ENCODE assay signal across 8 mouse cellular contexts in the genomic region with DNA sequence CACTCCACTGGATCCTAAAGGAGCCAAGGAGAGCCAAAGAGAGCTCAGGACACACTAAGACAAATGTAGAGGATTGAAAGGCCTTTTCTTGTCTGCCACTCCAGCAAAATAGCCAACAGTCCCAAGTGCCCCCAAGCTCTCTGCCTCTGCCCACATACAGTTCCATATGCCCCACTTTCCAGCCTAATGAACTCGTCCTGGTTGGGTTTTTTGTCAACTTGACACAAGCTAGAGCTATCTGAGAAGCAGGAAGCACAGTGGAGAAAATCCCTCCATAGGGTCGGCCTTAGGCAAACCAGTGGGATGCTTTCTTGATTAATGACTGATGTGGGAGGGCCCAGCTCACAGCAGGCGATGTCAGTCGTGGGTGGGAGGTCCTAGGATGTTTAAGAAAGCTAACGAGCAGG.
DNase-seq lines count a peak whose midpoint lies in the region; ATAC-seq and TF ChIP-seq lines count a peak whose summit lies in the region.

No protein-coding gene starts in this region.

- H3K4me1 ChIP-seq in heart, embryonic 11.5 days (ENCODE audit: control insufficient read depth, insufficient read depth, low read length), result peaks cover 34% of the 10 kb centered on the region
- peaks cover 14% of the 10 kb centered on the region; the same call in 1 of the 2 replicates for H3K4me1 ChIP-seq in forebrain, postnatal 0 days (ENCODE audit: insufficient read depth)
- peaks cover 55% of the 10 kb centered on the region for H3K4me1 ChIP-seq in midbrain, embryonic 12.5 days

- H3K9ac ChIP-seq in heart, embryonic 11.5 days (ENCODE audit: low read depth, low read length), result peak overlapping the region; percentile 34; the same call in 1 of the 2 replicates
- no peak overlapping the region for H3K9ac ChIP-seq in forebrain, postnatal 0 days
- H3K9ac ChIP-seq in midbrain, embryonic 12.5 days (replicated peaks), result no peak overlapping the region

- WGBS in heart, embryonic 11.5 days (ENCODE audit: insufficient replicate concordance), result 11% methylated on average over 5 of the region's 5 CpGs
- 7% methylated on average over 5 of the region's 5 CpGs for WGBS in forebrain, postnatal 0 days
- WGBS in midbrain, embryonic 12.5 days, result 7% methylated on average over 5 of the region's 5 CpGs

- H3K9me3 ChIP-seq in heart, embryonic 11.5 days (replicated peaks; ENCODE audit: control insufficient read depth, low read length), result no peaks in the 10 kb centered on the region
- no peaks in the 10 kb centered on the region for H3K9me3 ChIP-seq in forebrain, postnatal 0 days (ENCODE audit: low read length)
- H3K9me3 ChIP-seq in midbrain, embryonic 12.5 days, result no peaks in the 10 kb centered on the region

- no peak overlapping the region for H3K4me3 ChIP-seq in heart, embryonic 11.5 days (ENCODE audit: low read depth, low read length)
- H3K4me3 ChIP-seq in forebrain, postnatal 0 days (ENCODE audit: low read depth, low read length), result no peak overlapping the region
- H3K4me3 ChIP-seq in midbrain, embryonic 12.5 days, result no peak overlapping the region

- no peak for TF ChIP-seq CTCF in forebrain, postnatal 0 days (IDR thresholded peaks at IDR 0.05; ENCODE audit: low read depth)

- H3K36me3 ChIP-seq in heart, embryonic 11.5 days (ENCODE audit: control insufficient read depth, insufficient read depth, low read length), result no peaks in the 10 kb centered on the region
- no peaks in the 10 kb centered on the region for H3K36me3 ChIP-seq in forebrain, postnatal 0 days (ENCODE audit: insufficient read depth)
- H3K36me3 ChIP-seq in midbrain, embryonic 12.5 days, result no peaks in the 10 kb centered on the region

- H3K4me2 ChIP-seq in heart, embryonic 11.5 days, result peak overlapping the region; percentile 22; the same call in 1 of the 2 replicates
- no peak overlapping the region for H3K4me2 ChIP-seq in forebrain, postnatal 0 days (ENCODE audit: low read depth)
- H3K4me2 ChIP-seq in midbrain, embryonic 12.5 days (replicated peaks), result peak overlapping the region; percentile 12; the same call in 1 of the 2 replicates

- no peak; the same call in 1 of the 2 replicates for ATAC-seq in heart, embryonic 11.5 days (replicated peaks; ENCODE audit: insufficient number of reproducible peaks, low FRiP score, low TSS enrichment)
- peak; percentile 14; the same call in 1 of the 2 replicates for ATAC-seq in forebrain, postnatal 0 days
- ATAC-seq in midbrain, embryonic 12.5 days (ENCODE audit: low FRiP score, low read depth), result peak; percentile 20

- no peaks in the 10 kb centered on the region for H3K27me3 ChIP-seq in heart, embryonic 11.5 days (ENCODE audit: control insufficient read depth, insufficient read depth, low read length)
- no peaks in the 10 kb centered on the region for H3K27me3 ChIP-seq in forebrain, postnatal 0 days (ENCODE audit: insufficient read depth, low read length)
- no peaks in the 10 kb centered on the region for H3K27me3 ChIP-seq in midbrain, embryonic 12.5 days

- no peak for DNase-seq in heart, postnatal 4 days
- DNase-seq in ES-CJ7 (ENCODE audit: low read depth, low spot score), result peak; percentile 63
- DNase-seq in forebrain, postnatal 0 days, result no peak
- DNase-seq in adrenal gland, adult 2 months, result no peak
- no peak for DNase-seq in spleen, postnatal 4 days (ENCODE audit: low spot score in 2 of 2)
- no peak for DNase-seq in adrenal gland, postnatal 4 days (ENCODE audit: low spot score in 2 of 2)

- H3K27ac ChIP-seq in heart, embryonic 11.5 days (ENCODE audit: low read depth, low read length), result peak overlapping the region; percentile 62
- peak overlapping the region; percentile 52 for H3K27ac ChIP-seq in forebrain, postnatal 0 days (ENCODE audit: low read depth, low read length)
- H3K27ac ChIP-seq in midbrain, embryonic 12.5 days (replicated peaks), result peak overlapping the region; percentile 78
